Mouse (Mus musculus): ENCODE data around the gene Nrap.
"Not testable (repeated sequence)": the region's sequence is repeated elsewhere in the genome, so short reads cannot be mapped to it uniquely, and the experiment has no call there.

The Nrap gene

GRCm38 (mm10) chr19:56366168-56366567 lies 23.7 kb downstream of the Nrap start:
- DNase-seq (ENCODE audit: low spot score in 2 of 2), result no peak

- DNase-seq (ENCODE audit: low spot score in 2 of 2), result no peak
Observed at GRCm38 (mm10) chr19:56364563-56364962, 25.3 kb downstream of the Nrap start.

DNA sequence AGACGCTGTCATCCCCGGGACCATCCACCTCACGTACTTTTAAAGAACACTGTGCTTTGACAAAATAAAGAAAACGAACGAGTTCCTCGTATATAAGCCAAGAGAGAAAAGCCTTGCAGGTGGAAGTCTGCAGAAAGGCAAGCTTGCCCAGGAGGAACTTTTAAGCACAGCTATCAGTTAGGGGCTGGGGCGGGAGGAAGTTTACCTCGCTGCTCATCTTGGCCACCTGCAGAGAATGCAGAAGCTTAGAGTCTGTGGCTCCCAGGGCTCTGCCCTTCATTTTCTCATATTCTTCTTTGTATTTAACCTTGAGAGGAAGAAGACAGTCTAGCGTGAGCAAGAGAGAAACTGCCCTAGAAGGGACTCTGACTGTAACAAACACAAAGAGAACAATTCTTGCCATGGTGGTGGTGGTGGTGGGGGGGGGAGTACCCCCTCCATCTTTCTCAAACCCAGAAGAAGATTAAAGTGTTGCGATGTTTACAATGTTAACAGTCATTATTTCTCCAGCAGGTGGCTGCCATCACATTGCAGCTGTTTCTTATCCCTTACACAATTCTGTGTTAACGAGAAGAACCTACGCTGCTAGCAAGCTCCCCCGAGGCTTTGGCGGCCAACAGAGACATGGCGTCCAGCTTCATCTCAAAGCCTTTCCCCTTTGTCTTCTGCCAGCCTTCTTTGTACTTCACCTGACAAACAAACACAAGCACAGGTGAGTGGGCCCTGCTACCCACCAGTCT lies 25.9 kb downstream of the Nrap start:
- no peak for DNase-seq (ENCODE audit: low spot score in 2 of 2)

GRCm38 (mm10) chr19:56358890-56359289 lies 30.9 kb downstream of the Nrap start:
- DNase-seq (ENCODE audit: low spot score in 2 of 2), result no peak

- DNase-seq (ENCODE audit: low spot score in 2 of 2), result not testable (repeated sequence)
Observed at GRCm38 (mm10) chr19:56357374-56357708, 32.5 kb downstream of the Nrap start.

DNA sequence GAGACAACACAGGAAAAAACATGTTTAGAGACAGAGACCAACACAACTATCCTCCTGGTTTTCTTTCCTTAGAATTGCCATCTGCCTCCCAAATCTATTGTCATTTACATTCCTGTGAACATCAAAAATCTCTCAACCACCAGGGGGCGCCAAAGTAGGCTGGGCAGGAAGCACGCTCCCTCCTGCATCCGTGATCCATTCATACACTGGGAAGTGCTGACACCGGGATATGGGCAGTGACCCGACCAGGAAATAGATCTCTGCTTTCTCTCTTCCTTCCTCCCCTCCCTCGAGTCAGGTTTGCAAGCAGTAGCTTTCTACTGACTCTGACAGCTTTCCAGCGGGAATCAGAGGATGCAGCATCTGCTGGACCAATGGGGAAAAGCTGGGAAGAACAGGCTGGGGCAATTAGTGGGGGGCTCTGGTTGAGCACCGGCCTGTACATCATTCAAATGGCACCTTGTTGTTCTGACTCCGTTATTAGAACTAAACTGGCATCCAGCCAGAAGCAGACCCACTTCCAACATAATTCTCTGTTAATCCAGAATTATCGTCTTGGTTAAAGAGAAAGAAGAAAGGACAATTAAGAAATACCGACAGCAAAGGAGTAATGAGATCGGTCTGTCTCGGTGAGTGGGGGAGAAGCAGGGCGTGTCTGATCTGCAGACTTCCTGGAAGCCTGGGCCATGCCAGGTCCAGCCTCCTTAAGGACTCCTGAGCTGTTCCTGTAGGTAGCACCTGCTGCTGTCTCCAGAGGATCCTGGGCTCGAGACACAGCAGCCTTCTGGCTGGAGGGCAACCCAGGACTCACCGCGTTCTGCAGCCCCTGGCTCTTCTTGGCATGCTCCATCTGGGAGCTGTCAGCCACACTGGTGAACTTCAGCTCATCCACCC lies 33.1 kb downstream of the Nrap start:
- DNase-seq (ENCODE audit: low spot score in 2 of 2), result no peak

DNA sequence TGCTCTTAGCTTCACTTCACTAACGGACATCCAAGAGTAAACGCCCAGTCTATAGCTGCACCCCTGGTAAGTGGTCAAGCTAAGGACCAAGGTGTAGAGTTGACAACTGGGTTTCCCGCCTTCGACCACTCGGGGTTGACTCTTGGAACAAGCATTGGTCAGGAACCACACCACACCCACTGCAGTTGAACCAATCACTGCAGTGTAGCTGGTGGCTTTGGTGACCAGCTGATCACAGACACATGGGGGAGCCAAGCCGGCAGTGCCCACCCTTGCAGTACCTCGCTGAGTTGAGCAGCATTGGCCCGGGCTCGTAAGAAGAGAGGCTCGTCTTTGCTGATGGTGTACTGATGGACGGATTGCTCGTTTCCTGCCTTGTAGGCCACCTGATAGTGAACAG lies 34.6 kb downstream of the Nrap start:
- no peak for DNase-seq (ENCODE audit: low spot score in 2 of 2)

DNA sequence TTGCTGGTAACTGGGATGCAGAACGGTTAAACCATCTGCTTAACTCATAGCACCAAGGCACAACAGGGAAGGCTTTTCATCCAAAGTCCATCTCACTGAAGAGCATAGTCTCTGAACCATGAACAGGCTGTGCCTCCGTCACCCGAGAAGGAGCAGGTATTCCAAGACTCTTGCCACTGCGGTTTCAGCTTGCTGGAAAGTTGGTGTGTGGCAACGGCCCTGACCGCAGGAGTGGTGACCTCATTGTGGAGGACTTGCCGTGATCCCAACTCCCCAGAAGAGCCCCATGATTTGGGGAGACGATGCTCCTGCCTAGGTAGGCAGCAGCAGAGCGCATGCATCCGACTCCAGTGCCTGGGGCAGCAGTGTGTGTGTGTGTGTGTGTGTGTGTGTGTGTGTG lies 36.1 kb downstream of the Nrap start:
- DNase-seq (ENCODE audit: low spot score in 2 of 2), result no peak

DNA sequence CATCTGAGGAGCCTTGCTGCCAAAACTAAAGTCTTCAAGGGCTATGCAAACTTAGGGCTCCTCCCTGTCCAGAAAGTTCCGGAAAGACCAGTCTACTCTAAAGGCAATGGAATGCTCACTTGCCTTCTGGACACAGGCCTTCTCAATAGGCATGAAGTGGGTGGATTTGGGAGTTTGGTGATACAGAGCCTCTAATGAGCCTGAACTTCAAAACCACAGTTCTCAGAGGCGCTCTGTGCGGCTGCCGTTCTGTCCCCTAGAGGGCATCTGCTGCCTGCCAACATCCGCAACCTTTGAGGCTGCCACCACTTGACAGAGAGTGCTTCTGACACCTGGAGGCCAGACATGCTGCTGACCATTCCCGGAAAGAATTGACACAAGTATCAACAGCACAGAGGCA lies 40.5 kb downstream of the Nrap start:
- DNase-seq (ENCODE audit: low spot score in 2 of 2), result no peak

DNA sequence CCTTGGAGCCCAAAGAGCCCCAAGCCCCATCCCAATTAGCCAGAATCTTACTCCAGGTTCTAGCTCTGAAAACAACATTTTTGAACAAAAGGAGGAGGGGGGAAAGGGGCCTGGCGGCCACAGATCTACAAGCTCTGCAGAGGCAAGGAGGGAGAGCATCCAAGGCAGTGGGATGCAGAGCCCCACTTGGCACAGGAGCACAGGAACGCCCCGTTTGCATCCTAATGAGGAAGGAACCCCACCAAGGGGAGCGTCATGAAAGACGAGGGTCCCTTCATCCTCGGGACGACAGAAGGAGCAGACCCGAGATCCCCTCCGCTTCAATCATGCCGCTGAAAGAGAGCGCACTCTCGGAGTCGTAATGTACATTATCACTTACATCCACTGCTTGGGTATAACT lies 43.1 kb downstream of the Nrap start:
- DNase-seq (ENCODE audit: low spot score in 2 of 2), result no peak

- no peak for DNase-seq (ENCODE audit: low spot score in 2 of 2)
Observed at GRCm38 (mm10) chr19:56346016-56346415, 43.8 kb downstream of the Nrap start.

DNA sequence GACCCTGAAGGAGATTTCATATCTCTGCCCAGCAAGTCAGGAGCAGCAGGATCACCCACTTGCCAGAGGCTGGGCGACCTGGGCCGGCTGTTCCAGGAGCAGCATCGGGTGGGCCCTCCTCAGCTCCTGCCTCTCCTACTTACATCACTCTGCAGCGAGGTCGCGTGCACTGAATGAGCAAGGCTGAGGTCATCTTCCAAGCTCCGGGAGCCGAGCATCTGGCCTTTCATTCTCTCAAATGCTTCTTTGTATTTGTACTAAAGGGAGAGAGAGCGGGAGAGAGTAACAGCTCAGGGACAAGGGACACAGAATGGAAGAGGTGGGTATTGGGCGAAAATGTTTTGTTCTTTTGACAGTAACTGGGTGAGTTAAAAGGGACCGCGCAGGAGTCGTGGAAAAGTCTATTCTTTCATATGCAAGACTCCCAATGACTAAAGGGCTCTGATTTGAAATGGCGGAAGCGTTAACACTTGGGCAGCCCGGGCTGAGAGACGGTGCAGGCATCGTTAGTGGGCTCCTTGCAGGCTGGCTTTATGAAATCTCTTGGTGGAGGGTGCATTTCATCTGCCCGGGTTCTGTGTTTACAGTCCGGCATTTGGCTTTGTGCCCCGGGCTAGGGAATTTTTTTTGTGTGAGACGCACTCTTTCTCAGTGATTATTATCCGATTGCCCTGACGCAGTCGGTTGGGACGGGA lies 45.8 kb downstream of the Nrap start:
- DNase-seq (ENCODE audit: low spot score in 2 of 2), result no peak

GRCm38 (mm10) chr19:56342006-56342405 lies 47.8 kb downstream of the Nrap start:
- DNase-seq (ENCODE audit: low spot score in 2 of 2), result no peak

GRCm38 (mm10) chr19:56336826-56337225 lies 53.0 kb downstream of the Nrap start:
- no peak for DNase-seq (ENCODE audit: low spot score in 2 of 2)

- DNase-seq (ENCODE audit: low spot score in 2 of 2), result no peak
Observed at GRCm38 (mm10) chr19:56336321-56336720, 53.5 kb downstream of the Nrap start.

- DNase-seq (ENCODE audit: low spot score in 2 of 2), result no peak
Observed at GRCm38 (mm10) chr19:56326243-56326855, 63.5 kb downstream of the Nrap start.

GRCm38 (mm10) chr19:56325676-56326075 lies 64.2 kb downstream of the Nrap start:
- no peak for DNase-seq (ENCODE audit: low spot score in 2 of 2)

- no peak for DNase-seq (ENCODE audit: low spot score in 2 of 2)
Observed at GRCm38 (mm10) chr19:56321303-56321920, 68.4 kb downstream of the Nrap start.

- DNase-seq (ENCODE audit: low spot score in 2 of 2), result no peak
Observed at GRCm38 (mm10) chr19:56320186-56320860, 69.5 kb downstream of the Nrap start.

GRCm38 (mm10) chr19:56319629-56320028 lies 70.2 kb downstream of the Nrap start:
- DNase-seq (ENCODE audit: low spot score in 2 of 2), result no peak

DNA sequence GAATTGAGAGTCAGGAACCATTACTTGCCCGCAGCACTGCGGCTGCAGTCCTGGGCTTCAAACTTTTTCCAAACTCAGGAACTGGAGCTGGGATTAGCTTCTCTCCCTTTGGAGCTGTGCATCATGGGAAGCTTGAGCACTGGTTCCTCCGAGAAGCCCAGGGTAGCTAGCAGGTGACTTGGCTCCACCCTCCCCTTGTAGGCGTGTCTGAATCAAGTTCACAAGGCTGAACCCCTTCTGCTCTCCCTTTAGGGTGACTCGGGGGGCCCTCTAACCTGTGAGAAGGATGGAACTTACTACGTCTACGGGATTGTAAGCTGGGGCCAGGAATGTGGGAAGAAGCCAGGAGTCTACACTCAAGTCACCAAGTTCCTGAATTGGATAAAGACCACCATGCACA lies 70.6 kb downstream of the Nrap start:
- DNase-seq (ENCODE audit: low spot score in 2 of 2), result no peak
